In the genomic region with DNA sequence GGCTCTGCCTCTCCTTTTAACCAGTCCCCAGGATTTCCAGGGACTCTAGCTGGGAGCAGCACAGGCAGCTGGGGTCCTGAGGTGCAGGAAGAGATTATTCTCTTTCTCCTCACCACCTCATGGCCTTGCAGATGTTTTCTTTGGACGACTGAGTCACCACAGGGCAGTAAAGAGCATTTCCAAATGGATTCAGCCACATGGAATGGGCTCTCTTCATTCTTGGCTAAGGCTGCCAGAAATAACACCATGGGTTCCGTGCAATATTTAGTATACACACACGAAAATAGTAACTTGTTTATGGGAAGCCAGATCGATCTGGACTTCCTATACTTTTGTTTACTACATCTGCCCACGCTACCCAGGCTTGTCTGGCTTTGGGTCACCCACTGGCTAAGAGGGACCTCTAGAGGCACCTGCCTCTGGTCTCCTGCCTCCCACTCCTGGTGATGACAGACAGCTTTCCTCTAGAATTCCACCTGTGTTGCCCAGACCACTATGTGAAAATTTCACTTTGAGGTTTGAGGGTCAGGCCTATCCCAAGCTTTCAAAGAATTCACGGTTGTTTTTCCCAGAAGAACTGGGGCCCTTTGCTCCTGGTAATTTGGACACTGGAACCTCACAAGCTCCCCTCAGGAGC, we compare ENCODE assay signal across 19 mouse cellular contexts. TPM values are rescaled to one million over a fixed set of nuclear protein-coding genes. Genes with fewer than 3 reads are reported as not detected.
DNase-seq lines count a peak whose midpoint lies in the region; ATAC-seq and TF ChIP-seq lines count a peak whose summit lies in the region.
"Had no signal": no experiment of that assay in that cellular context is flagged by ENCODE, and none has a peak within 500 bp of the region (broad histone marks: within the 10 kb centered on the region; RNA-seq: fewer than 3 reads in every experiment).

No protein-coding gene starts in this region.

- in situ Hi-C loops in CH12.LX (cut with MboI; ENCODE audit: low pct_ligation_motif_present, low pct_unique_long_range_greater_than_20kb, low sequenced_read_pairs) = no loop called here

- peaks cover 5% of the 10 kb centered on the region; the same call in 1 of the 2 replicates for H3K4me1 ChIP-seq in embryonic facial prominence, embryonic 14.5 days (ENCODE audit: control insufficient read depth, insufficient read depth, low read length)
- H3K4me1 ChIP-seq in embryonic facial prominence, embryonic 10.5 days = peaks cover 8% of the 10 kb centered on the region; the same call in 1 of the 2 replicates
- peaks cover 7% of the 10 kb centered on the region for H3K4me1 ChIP-seq in lung, adult 2 months (ENCODE audit: control insufficient read depth, insufficient read depth, low read length)
- peaks cover 3 to 30% of the 10 kb centered on the region in 2 experiments; a peak in 2 of 4 replicates for H3K4me1 ChIP-seq in CH12.LX (ENCODE audit: control insufficient read depth in 1 of 2, insufficient read depth in 2 of 2)
- H3K4me1 ChIP-seq: hindbrain, embryonic 15.5 days had no signal

- H3K4me3 ChIP-seq in embryonic facial prominence, embryonic 14.5 days (ENCODE audit: low read depth, low read length) = no peak overlapping the region
- no peak overlapping the region for H3K4me3 ChIP-seq in embryonic facial prominence, embryonic 10.5 days
- H3K4me3 ChIP-seq in lung, adult 2 months (replicated peaks; ENCODE audit: extremely low read depth, low read depth, low read length) = no peak overlapping the region
- no peak overlapping the region for H3K4me3 ChIP-seq in CH12.LX (replicated peaks in 1 of 3; ENCODE audit: low read depth in 2 of 3, low read length in 2 of 3, poor library complexity in 1 of 3)
- H3K4me3 ChIP-seq: heart, embryonic 13.5 days; hindbrain, embryonic 15.5 days had no signal

- 69% methylated on average over 6 of the region's 6 CpGs for WGBS in embryonic facial prominence, embryonic 14.5 days
- 85% methylated on average over 6 of the region's 6 CpGs for WGBS in embryonic facial prominence, embryonic 10.5 days
- WGBS in lung, adult 2 months = 36% methylated on average over 6 of the region's 6 CpGs

- no peak overlapping the region for H3K9ac ChIP-seq in embryonic facial prominence, embryonic 14.5 days (ENCODE audit: low read depth, low read length)
- no peak overlapping the region for H3K9ac ChIP-seq in CH12.LX (ENCODE audit: insufficient read depth, low read depth)
- H3K9ac ChIP-seq: heart, embryonic 13.5 days; hindbrain, embryonic 15.5 days had no signal

- no peak for TF ChIP-seq EP300 in CH12.LX (IDR thresholded peaks at IDR 0.05; ENCODE audit: low read length)

- TF ChIP-seq RAD21 in CH12.LX (IDR thresholded peaks at IDR 0.05; ENCODE audit: low read depth, low read length) = peak; percentile 38

- TF ChIP-seq POLR2A in lung, adult 2 months (IDR thresholded peaks at IDR 0.05; ENCODE audit: borderline replicate concordance, extremely low read depth, low read depth, low read length) = no peak
- TF ChIP-seq POLR2A in CH12.LX (IDR thresholded peaks at IDR 0.05; ENCODE audit: low read depth, low read length) = no peak

- no peaks in the 10 kb centered on the region for H3K27me3 ChIP-seq in embryonic facial prominence, embryonic 14.5 days (replicated peaks; ENCODE audit: control insufficient read depth, insufficient read depth, low read length)
- H3K27me3 ChIP-seq in embryonic facial prominence, embryonic 10.5 days (replicated peaks; ENCODE audit: low read depth, poor library complexity, severe bottlenecking) = no peaks in the 10 kb centered on the region
- no peaks in the 10 kb centered on the region for H3K27me3 ChIP-seq in CH12.LX (replicated peaks)
- H3K27me3 ChIP-seq: heart, embryonic 13.5 days; hindbrain, embryonic 15.5 days had no signal

- ATAC-seq in embryonic facial prominence, embryonic 14.5 days (ENCODE audit: low read depth) = no peak; the same call in 1 of the 2 replicates
- ATAC-seq in frontal cortex, adult (ENCODE audit: low TSS enrichment) = no peak
- ATAC-seq: forebrain, embryonic 14.5 days; intestine, embryonic 16.5 days had no signal

- no peaks in the 10 kb centered on the region for H3K79me2 ChIP-seq in CH12.LX (replicated peaks; ENCODE audit: control insufficient read depth, extremely low read depth, insufficient read depth, poor library complexity, severe bottlenecking)

- TF ChIP-seq CTCF in lung, adult 2 months (IDR thresholded peaks at IDR 0.05; ENCODE audit: insufficient read depth, low read length) = peak; percentile 8; the same call in 1 of the 2 replicates
- TF ChIP-seq CTCF in CH12.LX (conservative IDR thresholded peaks at IDR 0.05 in 1 of 2, IDR thresholded peaks at IDR 0.05 in 1 of 2; ENCODE audit: low read depth in 2 of 2, low read length in 2 of 2) = peak in 1 of 2 experiments; percentile 33; a peak in 2 of 4 replicates

- no peak overlapping the region for H3K27ac ChIP-seq in embryonic facial prominence, embryonic 14.5 days (replicated peaks; ENCODE audit: low read depth, low read length)
- no peak overlapping the region for H3K27ac ChIP-seq in embryonic facial prominence, embryonic 10.5 days (replicated peaks)
- H3K27ac ChIP-seq in CH12.LX (ENCODE audit: insufficient read depth, low read depth) = no peak overlapping the region
- H3K27ac ChIP-seq: hindbrain, embryonic 15.5 days had no signal

- peaks cover 4% of the 10 kb centered on the region; the same call in 1 of the 2 replicates for H3K36me3 ChIP-seq in embryonic facial prominence, embryonic 14.5 days (ENCODE audit: control insufficient read depth, insufficient read depth, low read length)
- no peaks in the 10 kb centered on the region for H3K36me3 ChIP-seq in embryonic facial prominence, embryonic 10.5 days (replicated peaks)
- H3K36me3 ChIP-seq in CH12.LX (replicated peaks in 1 of 2; ENCODE audit: control insufficient read depth in 1 of 2, insufficient read depth in 1 of 2, low read length in 1 of 2) = peaks cover 0 to 71% of the 10 kb centered on the region in 2 experiments
- H3K36me3 ChIP-seq: hindbrain, embryonic 15.5 days had no signal

- H3K4me2 ChIP-seq in embryonic facial prominence, embryonic 14.5 days (ENCODE audit: low read depth, low read length) = no peak overlapping the region
- no peak overlapping the region for H3K4me2 ChIP-seq in CH12.LX (ENCODE audit: insufficient read depth, low read depth, poor library complexity, severe bottlenecking)
- H3K4me2 ChIP-seq: heart, embryonic 13.5 days; hindbrain, embryonic 15.5 days had no signal

- no peaks in the 10 kb centered on the region for H3K9me3 ChIP-seq in embryonic facial prominence, embryonic 14.5 days (ENCODE audit: control insufficient read depth, low read length)
- H3K9me3 ChIP-seq in embryonic facial prominence, embryonic 10.5 days = peaks cover 3% of the 10 kb centered on the region; the same call in 1 of the 2 replicates
- H3K9me3 ChIP-seq in CH12.LX (replicated peaks; ENCODE audit: low read length) = peaks cover 11% of the 10 kb centered on the region
- H3K9me3 ChIP-seq: heart, embryonic 13.5 days; hindbrain, embryonic 15.5 days had no signal

- dilution Hi-C loops in CH12.LX (cut with MboI; ENCODE audit: extremely low pct_ligation_motif_present, extremely low pct_unique_long_range_greater_than_20kb, low sequenced_read_pairs) = no loop called here

- peak; percentile 20 for DNase-seq in embryonic facial prominence, embryonic 14.5 days (ENCODE audit: low spot score)
- no peak for DNase-seq in embryonic facial prominence, embryonic 10.5 days (ENCODE audit: low spot score)
- DNase-seq in lung, adult 2 months = no peak
- DNase-seq in lung, postnatal 14 days = no peak
- DNase-seq in CH12.LX (ENCODE audit: extremely low read depth) = no peak
- DNase-seq in naive thymus-derived CD4-positive, alpha-beta T cell, adult 2 months (ENCODE audit: low read depth) = peak; percentile 33
- DNase-seq: adrenal gland, postnatal 25 days; cerebellum, adult 18-20 months; cerebellum, postnatal 10 days; gastrocnemius, postnatal 10 days; heart, postnatal 36 days had no signal

TF ChIP-seq in CH12.LX, 34 proteins besides CTCF, POLR2A, EP300 and RAD21:
- TF ChIP-seq SMC3 (IDR thresholded peaks at IDR 0.05; ENCODE audit: low read depth, low read length) (peak; percentile 18; the same call in 1 of the 2 replicates), CHD2 (IDR thresholded peaks at IDR 0.05; ENCODE audit: low read length) (no peak), UBTF (IDR thresholded peaks at IDR 0.05; ENCODE audit: low read depth, low read length) (no peak)

RNA-seq across cellular contexts. Expression of a gene that starts 22.1 kb away (rescaled TPM):
- polyA plus RNA-seq in embryonic facial prominence, embryonic 14.5 days (2014; fragmentation: Nextera tagmentation; extraction: Ambion mirVana) = 0.01 TPM in 1 of 2 replicates, not detected in the other
- not detected in 2 replicates for polyA plus RNA-seq in embryonic facial prominence, embryonic 10.5 days (2016; fragmentation: Nextera tagmentation; extraction: Ambion mirVana)
- polyA plus RNA-seq in lung, adult 2 months (2012; rRNA removed) = not detected in 2 replicates
- total RNA-seq in CH12.LX (2012; rRNA removed) (0.21 and 0.29 TPM in 2 replicates), CH12.LX (2014; rRNA removed) (0.26 and 0.32 TPM in 2 replicates)
- polyA plus RNA-seq in CH12.LX (2012; ENCODE audit: insufficient read length, low read depth) = 0.67 and 0.79 TPM in 2 replicates
- polyA plus RNA-seq: embryonic facial prominence, embryonic 11.5 days; forebrain, embryonic 14.5 days; gonadal fat pad, adult 2 months; hindbrain, embryonic 11.5 days had no signal

RNA-seq across cellular contexts. Expression of a gene that starts 55.6 kb away (rescaled TPM):
- 2.1 and 2.6 TPM in 2 replicates for polyA plus RNA-seq in embryonic facial prominence, embryonic 14.5 days (2014; fragmentation: Nextera tagmentation; extraction: Ambion mirVana)
- polyA plus RNA-seq in embryonic facial prominence, embryonic 10.5 days (2016; fragmentation: Nextera tagmentation; extraction: Ambion mirVana) = 2.9 and 4.2 TPM in 2 replicates
- polyA plus RNA-seq in lung, adult 2 months (2012; rRNA removed) = 9.3 and 16.2 TPM in 2 replicates
- total RNA-seq in CH12.LX (2012; rRNA removed) = 1.8 and 3.0 TPM in 2 replicates
- total RNA-seq in CH12.LX (2014; rRNA removed) = 2.9 and 3.2 TPM in 2 replicates
- polyA plus RNA-seq in CH12.LX (2012; ENCODE audit: insufficient read length, low read depth) = 9.5 and 11.0 TPM in 2 replicates

Comparison
In these comparisons a context has a peak if more than half of its experiments do, and no peak if none do; other contexts are left out.
1. DNase-seq: peak in embryonic facial prominence, embryonic 14.5 days (single experiment) and naive thymus-derived CD4-positive, alpha-beta T cell, adult 2 months (single experiment); none in embryonic facial prominence, embryonic 10.5 days (single experiment), lung, adult 2 months (single experiment), lung, postnatal 14 days (single experiment) and CH12.LX (single experiment).